Mouse (Mus musculus) lung, embryonic 14.5 days (tissue): Measurements from ENCODE around the gene Dock9. TPM values are rescaled to one million over a fixed set of nuclear protein-coding genes. Genes with fewer than 3 reads are reported as not detected.

Experiments used
- ATAC-seq: fragments of 200-750 bp; cut with Nextera tagmentation; 2 replicates; pipeline ENCODE4 v1.8.0; 2017; ENCODE audit warnings: mild to moderate bottlenecking, moderate TSS enrichment, moderate library complexity; ENCODE audit not compliant: insufficient read depth
- DNase-seq: peaks from one replicate; pipeline ENCODE4 v3.0.0-alpha.2; 2015
- H3K27ac ChIP-seq: fragments of 300-500 bp; sonication (generic); 2 replicates; pipeline ENCODE4 v1.5.1; 2014; ENCODE audit warnings: low read depth, mild to moderate bottlenecking, moderate library complexity
- H3K27me3 ChIP-seq: fragments of 300-500 bp; sonication (generic); 2 replicates; pipeline ENCODE4 v1.6.1; 2014; ENCODE audit warnings: low read length, control low read depth; ENCODE audit not compliant: insufficient read depth
- H3K36me3 ChIP-seq: fragments of 300-500 bp; sonication (generic); 2 replicates; pipeline ENCODE4 v1.6.1; 2014; ENCODE audit warnings: control low read depth; ENCODE audit not compliant: insufficient read depth
- H3K4me1 ChIP-seq: fragments of 300-500 bp; sonication (generic); 2 replicates; pipeline ENCODE4 v1.6.1; 2014; ENCODE audit warnings: antibody characterized with exemption, control low read depth; ENCODE audit not compliant: insufficient read depth
- H3K4me2 ChIP-seq: fragments of 300-500 bp; sonication (generic); 2 replicates; pipeline ENCODE4 v1.6.1; 2014; ENCODE audit warnings: mild to moderate bottlenecking
- H3K4me3 ChIP-seq: fragments of 300-500 bp; sonication (generic); 2 replicates; pipeline ENCODE4 v1.5.1; 2014; ENCODE audit warnings: low read depth, low read length
- H3K9ac ChIP-seq: fragments of 300-500 bp; sonication (generic); 2 replicates; pipeline ENCODE4 v1.6.1; 2014
- H3K9me3 ChIP-seq: fragments of 300-500 bp; sonication (generic); 2 replicates; pipeline ENCODE4 v1.6.1; 2016; ENCODE audit warnings: low read depth, low read length, control low read depth
- CTCF ChIP-seq: IDR thresholded peaks from 2 replicates; pipeline ENCODE4 v1.5.1; 2016; ENCODE audit warnings: antibody characterized with exemption, low read depth
- WGBS: fragments of 180-500 bp; shearing (Covaris S2); extraction: QIAGEN DNeasy Blood & Tissue Kit; methylation state at CpG from one replicate; pipeline ENCODE4 v1.1.7; 2014; 5-methylcytosine and 5-hydroxymethylcytosine counted together
- polyA plus RNA-seq: library from polyadenylated mRNA; unstranded; fragments of >200 nt; fragmentation: Nextera tagmentation; extraction: Ambion mirVana; gene quantifications from 2 replicates; pipeline ENCODE4 v1.2.1, GENCODE M21; 2014

Dock9 gene
- polyA plus RNA-seq, 1 experiment from 2014 or later = 14.6 TPM

DNA sequence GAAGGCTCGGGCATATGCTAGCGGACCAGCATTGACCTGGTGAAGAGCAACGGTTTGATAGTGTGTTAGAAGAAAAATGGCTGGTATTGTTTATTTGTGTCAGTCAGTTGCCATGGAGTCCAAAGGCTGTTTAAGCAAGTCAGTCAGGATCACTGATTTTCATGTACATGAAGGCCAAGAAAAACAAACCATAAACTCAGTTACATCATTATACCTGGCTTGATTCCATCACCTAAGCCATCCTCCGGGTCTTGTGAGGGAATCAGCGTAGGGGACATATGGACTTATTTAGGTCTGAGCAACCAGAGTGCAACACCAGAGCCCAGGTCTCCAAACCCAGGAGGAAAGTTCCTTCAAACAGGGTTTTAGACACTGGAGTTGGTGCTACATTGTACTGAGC is 251.0 kb downstream of the Dock9 start:
- H3K36me3 ChIP-seq = peaks cover 11% of the 10 kb centered on the region; the same call in 1 of the 2 replicates
- H3K9ac ChIP-seq = no peak overlapping the region
- no peak overlapping the region for H3K4me2 ChIP-seq
- DNase-seq (peak; percentile 25), ATAC-seq (0 out of 2 replicates have a peak, but pooled peaks have one; percentile 19)
- no peaks in the 10 kb centered on the region for H3K27me3 ChIP-seq
- H3K4me1 ChIP-seq = peaks cover 9% of the 10 kb centered on the region
- H3K9me3 ChIP-seq = no peaks in the 10 kb centered on the region
- H3K4me3 ChIP-seq = no peak overlapping the region
- 65% methylated on average over 5 of the region's 5 CpGs for WGBS
- H3K27ac ChIP-seq = no peak overlapping the region
- TF ChIP-seq CTCF = no peak

DNA sequence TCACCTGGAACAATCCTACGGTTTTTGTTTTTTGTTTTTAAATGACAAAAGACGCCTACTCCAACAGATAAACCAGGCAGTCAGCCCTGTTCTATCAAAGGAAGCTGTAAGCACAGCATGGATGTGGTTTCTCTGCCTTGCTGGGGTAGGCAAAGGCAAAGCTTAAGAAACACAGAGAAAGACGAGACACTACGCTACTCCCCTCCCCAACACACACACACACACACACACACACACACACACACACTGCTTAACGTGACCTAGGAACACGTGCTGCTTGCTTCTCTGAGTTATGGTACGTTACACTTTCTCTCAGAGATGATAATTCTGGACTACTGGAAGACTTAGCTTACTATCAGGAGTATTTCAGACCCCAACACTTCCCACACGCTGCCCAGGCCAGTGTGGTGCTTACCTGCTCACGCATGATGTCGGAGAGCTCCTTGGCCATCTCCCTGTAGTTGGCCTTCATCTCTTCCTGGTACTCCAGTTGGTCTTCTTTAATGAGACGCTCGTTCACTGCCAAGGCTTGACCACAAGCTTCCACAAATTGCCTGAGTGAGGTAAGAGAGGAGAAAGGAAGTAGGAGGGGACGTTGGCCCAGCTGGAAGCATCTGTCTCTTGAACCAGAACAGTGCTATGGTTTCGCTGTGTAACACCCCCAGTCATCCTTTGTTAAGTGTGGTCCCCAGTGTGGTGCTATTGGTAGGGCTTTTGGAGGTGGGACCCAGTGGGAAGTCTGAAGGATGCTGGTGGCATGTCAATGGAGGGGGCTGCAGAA is 251.9 kb downstream of the Dock9 start:
- Histone ChIP-seq H3K36me3 (peaks cover 11% of the 10 kb centered on the region; the same call in 1 of the 2 replicates), H3K27me3 (no peaks in the 10 kb centered on the region), H3K4me1 (peaks cover 9% of the 10 kb centered on the region), H3K27ac (no peak overlapping the region), H3K9me3 (no peaks in the 10 kb centered on the region), H3K4me2 (no peak overlapping the region), H3K4me3 (no peak overlapping the region), H3K9ac (no peak overlapping the region)
- DNase-seq = no peak
- 84% methylated on average over 14 of the region's 14 CpGs for WGBS
- TF ChIP-seq CTCF = no peak
- ATAC-seq = no peak

DNA sequence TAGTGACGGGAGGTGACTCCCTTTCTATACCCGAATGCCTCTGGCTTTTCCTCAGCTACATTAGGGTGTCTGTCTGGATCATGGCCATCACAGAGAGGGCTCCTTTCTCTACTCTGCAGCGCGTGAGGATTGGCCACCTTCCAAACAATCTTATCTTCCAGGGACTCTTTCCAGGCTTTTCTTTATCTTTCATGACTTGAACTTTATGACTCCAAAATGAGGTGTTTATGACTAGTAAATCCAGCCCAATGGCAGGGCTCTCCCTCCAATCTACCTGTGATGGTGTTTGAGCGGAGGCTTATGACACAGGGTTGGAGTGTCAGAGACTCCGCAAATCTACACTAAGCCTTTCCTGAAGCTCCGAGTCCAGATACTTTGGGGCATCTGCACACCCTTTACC is 256.4 kb downstream of the Dock9 start:
- 54% methylated on average over 7 of the region's 7 CpGs for WGBS
- DNase-seq (peak; percentile 34), ATAC-seq (peak; percentile 21)
- peaks cover 8% of the 10 kb centered on the region; the same call in 1 of the 2 replicates for H3K36me3 ChIP-seq
- H3K4me2 ChIP-seq = no peak overlapping the region
- no peaks in the 10 kb centered on the region; the same call in 1 of the 2 replicates for H3K9me3 ChIP-seq
- no peak overlapping the region for H3K27ac ChIP-seq
- no peak overlapping the region for H3K9ac ChIP-seq
- H3K4me3 ChIP-seq = no peak overlapping the region
- no peaks in the 10 kb centered on the region for H3K4me1 ChIP-seq
- TF ChIP-seq CTCF = no peak
- H3K27me3 ChIP-seq = no peaks in the 10 kb centered on the region

DNA sequence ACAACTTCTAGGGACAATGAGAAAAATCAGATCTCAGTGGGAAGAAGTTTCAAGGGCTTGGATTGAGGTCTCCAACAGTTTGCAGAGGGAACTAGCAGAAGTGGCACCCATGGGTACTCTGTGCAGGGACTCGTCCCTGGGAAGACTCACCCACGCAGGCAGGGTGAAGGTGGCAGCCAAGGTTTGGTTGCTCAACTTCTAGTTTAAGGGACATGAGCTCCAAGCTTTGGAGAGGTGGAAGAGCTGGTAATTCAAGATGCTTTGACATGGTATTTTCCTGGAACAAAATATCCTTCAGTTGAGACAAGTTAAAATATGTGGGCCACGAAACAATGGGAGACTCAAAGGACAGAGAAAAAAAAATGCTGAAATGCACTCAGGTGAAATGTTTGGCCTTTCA is 263.1 kb downstream of the Dock9 start:
- DNase-seq (no peak), ATAC-seq (no peak)
- no peak for TF ChIP-seq CTCF
- Histone ChIP-seq H3K27ac (no peak overlapping the region), H3K4me2 (no peak overlapping the region), H3K36me3 (no peaks in the 10 kb centered on the region), H3K9ac (no peak overlapping the region), H3K4me1 (no peaks in the 10 kb centered on the region), H3K9me3 (no peaks in the 10 kb centered on the region; the same call in 1 of the 2 replicates), H3K27me3 (no peaks in the 10 kb centered on the region), H3K4me3 (no peak overlapping the region)
- 79% methylated on average over 3 of the region's 3 CpGs for WGBS

DNA sequence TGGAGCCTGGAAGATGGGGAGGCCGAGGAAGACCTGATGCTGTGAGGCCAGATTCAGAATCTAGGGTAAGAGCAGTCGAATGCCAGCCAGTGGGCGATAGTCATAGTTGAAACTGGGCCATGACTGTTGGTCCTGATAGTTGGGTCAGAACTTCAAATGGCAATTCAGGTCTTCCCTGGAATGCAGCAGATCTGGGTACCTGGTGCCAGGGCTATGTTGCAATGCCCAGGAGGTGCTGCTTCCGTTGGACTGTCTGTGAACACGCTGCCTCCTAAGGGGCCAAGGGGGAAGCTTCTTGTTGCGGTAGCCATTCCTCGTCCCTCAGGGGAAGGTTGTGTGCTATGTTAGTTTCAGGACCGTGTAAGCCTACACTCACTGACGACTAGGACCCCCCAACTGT is 266.8 kb downstream of the Dock9 start:
- WGBS = 77% methylated on average over 9 of the region's 9 CpGs
- DNase-seq (no peak), ATAC-seq (no peak)
- H3K4me2 ChIP-seq = no peak overlapping the region
- no peaks in the 10 kb centered on the region for H3K36me3 ChIP-seq
- no peak overlapping the region for H3K27ac ChIP-seq
- no peaks in the 10 kb centered on the region for H3K4me1 ChIP-seq
- no peaks in the 10 kb centered on the region for H3K9me3 ChIP-seq
- TF ChIP-seq CTCF = no peak
- no peak overlapping the region for H3K9ac ChIP-seq
- no peak overlapping the region for H3K4me3 ChIP-seq
- H3K27me3 ChIP-seq = no peaks in the 10 kb centered on the region

DNA sequence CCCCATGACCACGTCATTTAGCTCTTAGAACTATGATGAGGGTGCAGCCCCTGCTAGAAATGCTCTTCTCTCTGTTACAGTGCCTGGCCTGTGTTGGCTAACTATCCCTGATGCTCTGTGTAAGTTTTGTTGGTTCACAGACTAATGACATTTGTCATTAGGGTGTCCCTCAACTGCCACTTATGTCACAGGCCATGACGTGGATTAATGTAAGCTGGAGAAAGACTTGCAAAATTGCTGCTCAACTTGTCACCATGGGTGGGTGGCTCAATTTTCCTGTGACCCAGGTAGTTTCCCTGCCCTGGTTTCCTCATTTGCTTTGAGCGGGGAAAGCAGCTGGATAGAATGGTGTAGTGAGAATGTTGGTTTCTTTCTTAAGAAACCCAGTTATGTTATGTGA is 269.8 kb downstream of the Dock9 start:
- TF ChIP-seq CTCF = no peak
- Histone ChIP-seq H3K4me2 (no peak overlapping the region), H3K27ac (no peak overlapping the region), H3K9ac (no peak overlapping the region), H3K4me3 (no peak overlapping the region), H3K27me3 (no peaks in the 10 kb centered on the region), H3K4me1 (no peaks in the 10 kb centered on the region), H3K36me3 (no peaks in the 10 kb centered on the region), H3K9me3 (no peaks in the 10 kb centered on the region)
- 69% methylated on average over 3 of the region's 3 CpGs for WGBS
- ATAC-seq = no peak
- no peak for DNase-seq

DNA sequence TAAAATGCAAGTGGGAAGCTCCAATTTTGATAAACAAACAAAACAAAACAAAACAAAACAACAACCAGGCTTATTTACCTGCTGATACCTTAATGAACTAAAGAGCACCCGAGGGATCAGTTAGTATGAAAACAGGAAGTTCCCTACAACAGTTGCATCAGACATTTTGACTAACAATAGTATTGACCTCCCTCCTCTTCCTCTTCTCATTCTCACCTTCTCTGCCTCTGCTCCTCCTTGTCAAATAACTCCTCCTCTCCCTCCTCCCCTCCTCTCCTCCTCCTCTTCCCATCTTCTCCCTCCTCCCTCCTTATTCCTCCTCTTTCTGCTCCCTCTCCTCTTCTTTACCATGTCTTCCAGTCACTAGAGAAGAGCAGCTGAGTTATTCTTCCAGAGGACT is 270.4 kb downstream of the Dock9 start:
- 74% methylated on average over 1 of the region's 1 CpGs for WGBS
- Histone ChIP-seq H3K27me3 (no peaks in the 10 kb centered on the region), H3K27ac (no peak overlapping the region), H3K9ac (no peak overlapping the region), H3K36me3 (no peaks in the 10 kb centered on the region), H3K9me3 (no peaks in the 10 kb centered on the region), H3K4me2 (no peak overlapping the region), H3K4me3 (no peak overlapping the region), H3K4me1 (no peaks in the 10 kb centered on the region; the same call in 1 of the 2 replicates)
- no peak for TF ChIP-seq CTCF
- no peak for ATAC-seq
- DNase-seq = no peak
